In the genomic region with DNA sequence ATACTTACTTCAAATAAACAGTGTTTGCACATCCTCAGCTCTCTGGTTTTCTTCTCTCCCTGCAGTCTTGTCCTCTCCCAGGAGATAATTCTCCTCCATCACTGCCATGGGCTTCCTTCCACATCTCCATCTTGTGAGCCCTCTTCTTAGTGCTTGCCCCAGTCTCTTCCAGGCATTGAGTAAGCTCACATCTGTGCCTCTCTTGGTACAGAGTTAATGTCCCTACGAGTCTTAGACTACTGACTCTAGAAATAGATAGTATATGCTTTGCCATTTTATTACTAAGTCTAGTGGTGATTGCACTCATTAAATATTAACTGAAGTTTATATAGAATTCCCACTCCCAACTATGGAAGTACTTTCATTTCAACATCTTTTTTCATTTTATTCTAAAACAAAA, we compare ENCODE assay signal across 19 mouse cellular contexts. TPM values are rescaled to one million over a fixed set of nuclear protein-coding genes. Genes with fewer than 3 reads are reported as not detected.
"Had no signal": no experiment of that assay in that cellular context is flagged by ENCODE, and none has a peak within 500 bp of the region (broad histone marks: within the 10 kb centered on the region; RNA-seq: fewer than 3 reads in every experiment).

No protein-coding gene starts in this region.

- H3K4me3 ChIP-seq: layer of hippocampus, adult 2 months; limb, embryonic 12.5 days; liver, embryonic 13.5 days; lung, embryonic 15.5 days had no signal

- H3K27me3 ChIP-seq: liver, embryonic 13.5 days; lung, embryonic 15.5 days had no signal

- DNase-seq: kidney, adult 8-10 months; kidney, postnatal 4 days; liver; liver, embryonic 13.5 days; liver, postnatal 0 days; right cerebral cortex, adult 18-20 months; right cerebral cortex, postnatal 25 days; thymus, postnatal 4 days had no signal

- H3K9me3 ChIP-seq: limb, embryonic 12.5 days; liver, embryonic 13.5 days; lung, embryonic 15.5 days had no signal

- ATAC-seq: liver, postnatal 0 days had no signal

- H3K36me3 ChIP-seq: liver, embryonic 13.5 days; lung, embryonic 15.5 days had no signal

- H3K27ac ChIP-seq: kidney, postnatal 0 days; layer of hippocampus, adult 2 months; limb, embryonic 12.5 days; liver, embryonic 13.5 days; lung, embryonic 15.5 days had no signal

- H3K4me1 ChIP-seq: liver, embryonic 13.5 days had no signal

- H3K4me2 ChIP-seq: limb, embryonic 12.5 days; liver, embryonic 13.5 days; lung, embryonic 15.5 days had no signal

- H3K9ac ChIP-seq: limb, embryonic 12.5 days; liver, embryonic 13.5 days; liver, postnatal 0 days; lung, embryonic 15.5 days had no signal

RNA-seq across cellular contexts. Expression of a gene that starts 19.6 kb away (rescaled TPM):
- total RNA-seq: layer of hippocampus, adult 2 months; layer of hippocampus, postnatal 10 days; left cerebral cortex, postnatal 36 days; megakaryocyte-erythroid progenitor cell, adult 5-6 weeks had no signal
- polyA plus RNA-seq: kidney, postnatal 0 days; limb, embryonic 12.5 days; liver, embryonic 13.5 days; liver, postnatal 0 days; lung, embryonic 15.5 days; neural tube, embryonic 14.5 days; small intestine, adult 2 months; stomach, embryonic 16.5 days; thymus, postnatal 0 days had no signal
